Mouse (Mus musculus): Measurements from ENCODE around the gene Nkd1.

DNA sequence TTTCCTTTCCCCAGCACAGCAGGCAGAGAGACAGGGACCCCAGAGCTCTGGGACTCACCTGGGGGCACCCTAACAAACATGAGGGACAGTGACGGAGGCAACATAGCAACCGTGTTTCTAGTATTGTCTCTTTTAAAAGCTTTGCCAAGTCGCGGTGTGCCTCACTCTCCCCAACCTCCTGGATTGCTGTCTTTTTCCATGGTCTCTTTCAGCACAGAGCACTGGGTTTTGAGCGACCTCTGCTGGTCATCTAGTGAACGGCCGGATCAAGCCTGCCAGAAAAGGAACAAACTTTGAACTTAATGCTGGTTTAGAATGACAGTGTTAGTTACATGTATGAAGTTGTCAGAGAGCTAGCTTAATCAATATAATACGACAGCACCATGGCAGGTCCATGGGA is 100.3 kb downstream of the Nkd1 start:
- TF ChIP-seq CTCF (IDR thresholded peaks at IDR 0.05; ENCODE audit: low read depth, low read length): peak; percentile 28; the same call in 1 of the 2 replicates
- no peak for TF ChIP-seq GATA1 (IDR thresholded peaks at IDR 0.05; ENCODE audit: borderline replicate concordance, low read length)
- no peak for TF ChIP-seq TAL1 (conservative IDR thresholded peaks at IDR 0.05; ENCODE audit: low read depth, low read length)
- no peak for TF ChIP-seq POLR2AphosphoS5 (IDR thresholded peaks at IDR 0.05; ENCODE audit: insufficient replicate concordance, low read depth, low read length)
- TF ChIP-seq GATA2 (IDR thresholded peaks at IDR 0.05; ENCODE audit: borderline replicate concordance, low read depth, low read length): no peak
